Mouse (Mus musculus): ENCODE data around the gene Ank3. TPM values are rescaled to one million over a fixed set of nuclear protein-coding genes. Genes with fewer than 3 reads are reported as not detected.
A peak's percentile ranks its signal among the peaks of the same experiment; 100 is the strongest.

Ank3 gene
- total and polyA plus RNA-seq, 2 experiments from 2014 or later: 23.4 to 64.7 TPM

DNA sequence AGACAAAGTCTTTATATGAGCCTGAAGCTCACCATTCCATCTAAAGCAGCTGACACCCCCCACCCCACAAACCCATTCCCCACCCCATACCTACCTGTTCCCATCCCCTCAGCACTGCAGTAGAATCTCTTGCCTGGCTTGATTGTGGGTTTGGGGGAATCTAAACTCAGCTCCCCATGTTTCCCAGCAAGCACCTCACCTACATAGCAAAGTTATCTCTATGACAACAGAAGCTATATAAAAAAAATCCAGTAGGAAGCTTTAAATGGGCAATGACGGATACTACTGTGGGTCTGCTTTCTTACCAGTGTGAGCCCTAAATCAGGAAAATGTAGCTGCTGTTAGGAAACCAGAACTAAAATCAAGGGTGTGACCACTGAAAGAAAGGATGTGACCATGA is 161.7 kb downstream of the Ank3 start:
- H3K9ac ChIP-seq (replicated peaks; ENCODE audit: low read depth, low read length): no peak overlapping the region
- H3K9me3 ChIP-seq (replicated peaks; ENCODE audit: control insufficient read depth, low read length): no peaks in the 10 kb centered on the region
- 76% methylated on average over 1 of the region's 1 CpGs for WGBS
- H3K4me2 ChIP-seq (ENCODE audit: low read depth, low read length): no peak overlapping the region
- ATAC-seq (ENCODE audit: insufficient read depth, low read depth) (no peak), DNase-seq (ENCODE audit: low spot score) (no peak)
- TF ChIP-seq CTCF (IDR thresholded peaks at IDR 0.05; ENCODE audit: low read depth) (no peak), EP300 (IDR thresholded peaks at IDR 0.05; ENCODE audit: low read depth) (no peak)
- H3K4me3 ChIP-seq (ENCODE audit: low read depth, low read length): no peak overlapping the region
- no peaks in the 10 kb centered on the region for H3K36me3 ChIP-seq (replicated peaks; ENCODE audit: control insufficient read depth, insufficient read depth, low read length)
- H3K27me3 ChIP-seq (ENCODE audit: control insufficient read depth, insufficient read depth, low read length): no peaks in the 10 kb centered on the region
- peaks cover 7% of the 10 kb centered on the region for H3K4me1 ChIP-seq (ENCODE audit: control insufficient read depth, insufficient read depth)
- H3K27ac ChIP-seq (ENCODE audit: low read depth): no peak overlapping the region

DNA sequence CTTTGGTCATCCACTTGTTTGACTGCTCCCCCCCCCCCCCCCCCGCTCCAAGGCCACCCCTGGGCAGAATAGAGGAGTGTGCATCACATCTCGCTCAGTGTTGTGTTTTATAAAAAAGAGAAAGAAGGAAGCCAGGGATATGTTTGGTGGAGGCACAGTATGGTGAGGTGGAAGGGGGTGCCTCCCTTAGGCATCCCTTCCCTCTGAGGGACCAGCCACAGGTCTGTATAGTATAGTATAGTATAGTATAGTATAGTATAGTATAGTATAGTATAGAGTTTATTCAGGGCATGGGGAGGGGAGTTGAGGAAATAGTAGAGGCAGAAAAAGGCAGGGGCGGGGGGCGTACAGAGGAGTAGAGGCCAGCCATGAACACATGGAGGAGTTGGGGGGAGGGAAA is 164.4 kb downstream of the Ank3 start:
- no peaks in the 10 kb centered on the region for H3K27me3 ChIP-seq (ENCODE audit: control insufficient read depth, insufficient read depth, low read length)
- peaks cover 15% of the 10 kb centered on the region for H3K4me1 ChIP-seq (ENCODE audit: control insufficient read depth, insufficient read depth)
- no peak for TF ChIP-seq CTCF (IDR thresholded peaks at IDR 0.05; ENCODE audit: low read depth)
- no peak for TF ChIP-seq EP300 (IDR thresholded peaks at IDR 0.05; ENCODE audit: low read depth)
- H3K4me2 ChIP-seq (ENCODE audit: low read depth, low read length): no peak overlapping the region
- no peak overlapping the region for H3K9ac ChIP-seq (replicated peaks; ENCODE audit: low read depth, low read length)
- H3K36me3 ChIP-seq (replicated peaks; ENCODE audit: control insufficient read depth, insufficient read depth, low read length): no peaks in the 10 kb centered on the region
- no peak for DNase-seq (ENCODE audit: low spot score)
- no peak overlapping the region for H3K4me3 ChIP-seq (ENCODE audit: low read depth, low read length)
- no peak for ATAC-seq (ENCODE audit: insufficient read depth, low read depth)
- no peak overlapping the region for H3K27ac ChIP-seq (ENCODE audit: low read depth)
- 92% methylated on average over 4 of the region's 4 CpGs for WGBS
- no peaks in the 10 kb centered on the region for H3K9me3 ChIP-seq (replicated peaks; ENCODE audit: control insufficient read depth, low read length)

- 20% methylated on average over 4 of the region's 4 CpGs for WGBS
- Histone ChIP-seq H3K4me1 (ENCODE audit: control insufficient read depth, insufficient read depth) (peaks cover 19% of the 10 kb centered on the region), H3K36me3 (replicated peaks; ENCODE audit: control insufficient read depth, insufficient read depth, low read length) (no peaks in the 10 kb centered on the region), H3K9ac (replicated peaks; ENCODE audit: low read depth, low read length) (no peak overlapping the region), H3K4me3 (ENCODE audit: low read depth, low read length) (no peak overlapping the region), H3K27me3 (ENCODE audit: control insufficient read depth, insufficient read depth, low read length) (no peaks in the 10 kb centered on the region), H3K4me2 (ENCODE audit: low read depth, low read length) (peak overlapping the region; percentile 24; the same call in 1 of the 2 replicates), H3K27ac (ENCODE audit: low read depth) (peak overlapping the region; percentile 32; the same call in 1 of the 2 replicates), H3K9me3 (replicated peaks; ENCODE audit: control insufficient read depth, low read length) (no peaks in the 10 kb centered on the region)
- TF ChIP-seq EP300 (IDR thresholded peaks at IDR 0.05; ENCODE audit: low read depth) (no peak), CTCF (IDR thresholded peaks at IDR 0.05; ENCODE audit: low read depth) (no peak)
- peak; percentile 84 for DNase-seq (ENCODE audit: low spot score)
- peak; percentile 73 for ATAC-seq (ENCODE audit: insufficient read depth, low read depth)
These were observed 166.5 kb downstream of the Ank3 start for GRCm38 (mm10) chr10:69565052-69565451.

GRCm38 (mm10) chr10:69568976-69569375 is 170.4 kb downstream of the Ank3 start:
- no peak for TF ChIP-seq EP300 (IDR thresholded peaks at IDR 0.05; ENCODE audit: low read depth)
- no peak for TF ChIP-seq CTCF (IDR thresholded peaks at IDR 0.05; ENCODE audit: low read depth)
- H3K27ac ChIP-seq (ENCODE audit: low read depth): peak overlapping the region; percentile 68
- peaks cover 40% of the 10 kb centered on the region for H3K4me1 ChIP-seq (ENCODE audit: control insufficient read depth, insufficient read depth)
- H3K36me3 ChIP-seq (replicated peaks; ENCODE audit: control insufficient read depth, insufficient read depth, low read length): no peaks in the 10 kb centered on the region
- no peaks in the 10 kb centered on the region for H3K9me3 ChIP-seq (replicated peaks; ENCODE audit: control insufficient read depth, low read length)
- H3K4me2 ChIP-seq (ENCODE audit: low read depth, low read length): no peak overlapping the region
- ATAC-seq (ENCODE audit: insufficient read depth, low read depth): no peak
- H3K4me3 ChIP-seq (ENCODE audit: low read depth, low read length): no peak overlapping the region
- 0 out of 2 replicates have a peak, but pooled peaks cover 2% of the 10 kb centered on the region for H3K27me3 ChIP-seq (ENCODE audit: control insufficient read depth, insufficient read depth, low read length)
- DNase-seq (ENCODE audit: low spot score): no peak
- no peak overlapping the region for H3K9ac ChIP-seq (replicated peaks; ENCODE audit: low read depth, low read length)
- WGBS: 77% methylated on average over 5 of the region's 5 CpGs

GRCm38 (mm10) chr10:69569740-69570139 is 171.2 kb downstream of the Ank3 start:
- WGBS: 26% methylated on average over 8 of the region's 8 CpGs
- peak overlapping the region; percentile 68 for H3K27ac ChIP-seq (ENCODE audit: low read depth)
- H3K4me3 ChIP-seq (ENCODE audit: low read depth, low read length): no peak overlapping the region
- no peak for TF ChIP-seq CTCF (IDR thresholded peaks at IDR 0.05; ENCODE audit: low read depth)
- no peak for TF ChIP-seq EP300 (IDR thresholded peaks at IDR 0.05; ENCODE audit: low read depth)
- DNase-seq (ENCODE audit: low spot score) (peak; percentile 44), ATAC-seq (ENCODE audit: insufficient read depth, low read depth) (no peak)
- no peaks in the 10 kb centered on the region for H3K36me3 ChIP-seq (replicated peaks; ENCODE audit: control insufficient read depth, insufficient read depth, low read length)
- no peaks in the 10 kb centered on the region for H3K9me3 ChIP-seq (replicated peaks; ENCODE audit: control insufficient read depth, low read length)
- no peak overlapping the region for H3K9ac ChIP-seq (replicated peaks; ENCODE audit: low read depth, low read length)
- H3K27me3 ChIP-seq (ENCODE audit: control insufficient read depth, insufficient read depth, low read length): 0 out of 2 replicates have a peak, but pooled peaks cover 2% of the 10 kb centered on the region
- peak overlapping the region; percentile 73; the same call in 1 of the 2 replicates for H3K4me2 ChIP-seq (ENCODE audit: low read depth, low read length)
- peaks cover 34% of the 10 kb centered on the region for H3K4me1 ChIP-seq (ENCODE audit: control insufficient read depth, insufficient read depth)
